Mouse (Mus musculus) CH12.LX (cell line): ENCODE data around the gene Arrdc2.

Source experiments
- CTCF ChIP-seq, 2 experiments: IDR thresholded peaks in 1 of 2; conservative IDR thresholded peaks in 1 of 2; 2 replicates each; pipeline ENCODE4 v1.5.1; 2011 to 2012; ENCODE audit warnings: low read depth in 2 of 2, low read length in 2 of 2, improper control_type of control experiment in 1 of 2, inconsistent platforms in 1 of 2, mild to moderate bottlenecking in 1 of 2, moderate library complexity in 1 of 2
- EP300 ChIP-seq: IDR thresholded peaks from 2 replicates; pipeline ENCODE4 v1.6.1; 2011; ENCODE audit warnings: low read length, improper control_type of control experiment
- GABPA ChIP-seq: IDR thresholded peaks from 2 replicates; pipeline ENCODE4 v1.6.1; 2012; ENCODE audit warnings: low read depth, low read length, improper control_type of control experiment, inconsistent platforms; ENCODE audit not compliant: insufficient replicate concordance
- IRF4 ChIP-seq: IDR thresholded peaks from 2 replicates; pipeline ENCODE4 v1.6.1; 2014; ENCODE audit warnings: low read depth, mild to moderate bottlenecking, inconsistent platforms, low read length, improper control_type of control experiment
- NRF1 ChIP-seq: IDR thresholded peaks from 2 replicates; pipeline ENCODE4 v1.6.1; 2014; ENCODE audit warnings: low read depth, mild to moderate bottlenecking, inconsistent platforms, low read length, improper control_type of control experiment, moderate library complexity
- TCF12 ChIP-seq: IDR thresholded peaks from 2 replicates; pipeline ENCODE4 v1.6.1; 2014; ENCODE audit warnings: low read depth, mild to moderate bottlenecking, inconsistent platforms, low read length, improper control_type of control experiment

DNA sequence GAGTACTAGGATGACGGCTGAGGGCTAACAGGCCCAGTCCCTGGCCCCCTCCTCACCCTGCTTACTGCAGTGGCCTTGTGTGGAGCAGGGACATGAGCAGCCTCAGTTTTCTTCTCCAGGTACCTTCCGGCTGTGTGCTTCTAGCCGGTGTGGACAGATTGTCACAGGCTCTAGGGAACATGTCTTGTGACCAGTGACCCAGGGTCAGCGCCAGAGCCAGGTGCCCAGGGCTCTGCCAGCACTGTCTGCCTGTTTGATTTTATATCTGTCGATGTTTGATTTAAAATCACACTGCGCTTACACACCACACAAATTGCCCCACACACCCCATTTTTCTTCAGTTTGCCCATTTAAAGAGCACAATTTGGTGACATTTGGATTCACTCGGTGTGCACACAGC is 15.7 kb downstream of the Arrdc2 start:
- no peak for TF ChIP-seq CTCF (conservative IDR thresholded peaks at IDR 0.05 in 1 of 2, IDR thresholded peaks at IDR 0.05 in 1 of 2; ENCODE audit: low read depth in 2 of 2, low read length in 2 of 2)
- TF ChIP-seq NRF1 = no peak
- no peak for TF ChIP-seq EP300
- TF ChIP-seq IRF4 = no peak
- TF ChIP-seq TCF12 = no peak
- no peak for TF ChIP-seq GABPA
